Mouse (Mus musculus): ENCODE measurements around the gene Eif5a2.
A peak's percentile ranks its signal among the peaks of the same experiment; 100 is the strongest.

- peak; percentile 86 for TF ChIP-seq CTCF (IDR thresholded peaks at IDR 0.05; ENCODE audit: low read depth, low read length)
- TF ChIP-seq POLR2A (IDR thresholded peaks at IDR 0.05; ENCODE audit: borderline replicate concordance, low read depth, low read length), result no peak
Measured at GRCm38 (mm10) chr3:28745835-28746483, 35.1 kb upstream of the Eif5a2 start.

Data from bone marrow macrophage, adult 2 months (primary cell).